Mouse (Mus musculus): ENCODE measurements around the gene Klk1b27.
"Not testable (repeated sequence)": the region's sequence is repeated elsewhere in the genome, so short reads cannot be mapped to it uniquely, and the experiment has no call there.

The Klk1b27 gene

DNA sequence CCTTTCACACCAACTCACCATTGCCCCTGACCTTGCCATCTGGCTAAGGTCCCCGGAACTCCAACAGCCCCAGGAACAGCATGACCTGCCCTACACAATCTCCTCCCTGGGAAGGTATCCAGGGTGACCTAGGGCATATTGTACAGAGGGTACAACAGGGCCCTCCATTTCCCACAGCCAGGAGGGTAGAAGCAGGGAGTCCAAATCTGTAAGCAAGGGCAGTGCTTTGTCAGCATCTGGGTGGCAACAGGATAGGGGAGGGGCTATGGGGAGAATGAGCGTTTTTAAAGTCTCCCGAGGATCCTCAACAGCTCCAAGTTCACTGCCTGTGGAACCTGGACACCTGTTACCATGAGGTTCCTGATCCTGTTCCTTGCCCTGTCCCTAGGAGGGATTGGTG lies at the start of gene Klk1b27:
Gene Klk1b27, plus strand, starts transcription at position 301 of the 400 bp plus-strand sequence.
- in situ Hi-C loops (cut with MboI, MseI): loop anchor here (10.0 kb wide), 1 partner anchor 143 kb away; the partner anchor contains the start of gene Klk1b3

DNA sequence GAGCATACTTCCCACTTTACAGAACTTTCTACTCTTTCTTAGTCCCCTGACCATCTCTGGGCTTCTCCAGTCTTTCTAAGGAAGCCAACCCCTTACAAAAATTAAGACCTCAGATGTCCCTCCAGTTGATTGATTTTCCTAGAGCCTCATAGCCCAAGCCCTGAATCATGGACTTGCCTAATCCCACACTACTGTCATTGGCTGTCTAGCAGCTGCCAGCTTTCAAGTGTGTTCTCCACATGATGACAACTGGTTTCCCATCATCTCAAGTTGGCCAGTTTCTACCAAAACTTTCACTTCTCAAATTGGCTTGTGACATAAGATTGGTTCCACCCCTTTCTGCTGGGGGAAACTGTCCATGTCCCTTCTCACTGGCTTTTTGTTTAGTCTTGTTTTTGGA lies 47.2 kb upstream of the Klk1b27 start:
- in situ Hi-C loops (cut with MboI, MseI): no loop called here

DNA sequence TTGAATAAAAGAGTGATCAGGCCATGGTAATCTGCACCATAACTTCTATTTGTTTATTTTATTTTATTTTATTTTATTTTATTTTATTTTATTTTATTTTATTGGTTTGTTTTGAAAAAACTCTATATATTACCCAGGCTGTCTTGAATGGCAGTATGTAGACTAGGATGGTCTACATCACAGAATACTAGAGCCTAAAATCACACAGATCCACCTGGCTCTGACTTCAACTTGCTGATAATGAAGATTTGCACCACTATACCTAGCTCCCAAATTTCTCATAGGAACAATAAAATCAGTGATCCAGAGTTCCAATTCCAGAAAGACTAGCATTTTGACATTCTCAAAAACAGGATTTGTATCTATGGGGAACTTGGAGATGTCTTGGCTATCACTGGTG lies 40.2 kb upstream of the Klk1b27 start, which contains the start of gene Klk1b26:
Gene Klk1b26, plus strand, starts transcription at position 301 of the 400 bp plus-strand sequence.
- in situ Hi-C loops (cut with MboI, MseI): not testable (repeated sequence)

DNA sequence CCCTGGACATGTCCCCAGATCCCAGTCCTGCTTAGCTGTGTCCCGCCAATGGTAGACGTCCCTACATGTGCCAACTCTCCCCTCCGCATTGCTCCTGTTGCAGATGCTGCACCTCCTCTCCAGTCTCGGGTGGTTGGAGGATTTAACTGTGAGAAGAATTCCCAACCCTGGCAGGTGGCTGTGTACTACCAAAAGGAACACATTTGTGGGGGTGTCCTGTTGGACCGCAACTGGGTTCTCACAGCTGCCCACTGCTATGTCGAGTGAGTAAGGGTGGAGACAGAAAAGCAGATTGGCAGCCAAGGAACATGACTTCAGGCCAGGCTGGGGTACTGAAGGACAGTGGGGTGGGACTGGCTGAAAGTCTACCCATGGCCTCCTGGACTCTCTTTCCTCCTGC lies 37.4 kb upstream of the Klk1b27 start:
- in situ Hi-C loops (cut with MboI, MseI): not testable (repeated sequence)

DNA sequence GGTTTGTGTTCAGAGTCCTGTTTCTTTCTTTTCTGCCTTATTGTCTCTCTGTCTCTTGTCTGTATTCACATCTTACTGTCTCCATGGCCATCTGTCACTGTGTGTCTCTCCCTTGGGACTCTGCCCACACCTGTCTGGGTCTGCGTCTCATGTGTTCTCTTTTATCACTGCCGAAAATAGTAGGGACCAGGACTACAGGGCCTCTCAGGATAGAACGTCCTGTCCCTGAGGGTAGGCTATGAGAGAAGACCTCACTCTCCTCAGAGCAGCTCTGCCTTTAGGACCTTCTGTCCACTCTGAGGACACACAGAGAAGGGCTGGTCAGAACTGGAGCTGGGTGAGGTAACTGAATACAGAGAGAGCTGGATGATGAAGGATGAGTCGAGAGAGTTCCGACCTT lies 37.0 kb upstream of the Klk1b27 start:
- in situ Hi-C loops (cut with MboI, MseI): no loop called here

DNA sequence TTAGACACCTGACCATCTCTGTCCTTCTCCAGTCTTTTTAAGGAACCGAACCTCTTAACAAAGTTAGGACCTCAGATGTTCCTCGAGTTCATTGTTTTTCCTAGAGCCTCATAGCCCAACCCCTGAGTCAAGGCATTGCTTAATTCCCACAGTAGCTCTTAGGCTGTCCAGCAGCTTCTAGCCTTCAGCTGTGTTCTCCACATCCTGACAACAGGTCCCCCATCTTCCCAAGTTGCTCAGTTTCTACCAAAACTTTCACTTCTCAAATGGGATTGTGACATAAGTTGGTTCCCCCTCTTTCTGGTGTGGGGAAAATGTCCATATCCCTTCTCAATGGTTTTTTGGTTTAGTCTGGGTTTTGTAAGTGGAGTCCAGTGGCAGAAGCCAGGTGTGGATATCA lies 20.0 kb downstream of the Klk1b27 start:
- in situ Hi-C loops (cut with MboI, MseI): no loop called here

DNA sequence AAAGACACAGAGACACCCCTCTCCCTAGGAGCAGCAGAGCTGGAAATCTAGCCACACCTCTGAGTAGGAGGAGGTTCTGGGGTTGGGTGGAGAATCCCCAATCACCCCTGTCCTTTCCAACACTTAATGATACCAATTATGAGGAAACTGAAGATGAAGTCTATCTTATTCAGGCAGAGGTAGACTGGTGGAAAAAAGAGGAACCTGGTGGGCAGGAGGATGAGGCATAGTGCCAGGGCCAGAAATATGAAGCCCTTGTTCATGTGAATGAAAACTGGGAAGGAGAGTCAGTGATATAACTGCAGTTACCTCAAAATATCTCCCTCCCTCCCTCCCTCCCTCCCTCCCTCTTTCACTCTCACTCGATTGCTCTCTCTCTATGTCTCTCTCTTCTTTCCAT lies 25.6 kb downstream of the Klk1b27 start:
- in situ Hi-C loops (cut with MboI, MseI): no loop called here

DNA sequence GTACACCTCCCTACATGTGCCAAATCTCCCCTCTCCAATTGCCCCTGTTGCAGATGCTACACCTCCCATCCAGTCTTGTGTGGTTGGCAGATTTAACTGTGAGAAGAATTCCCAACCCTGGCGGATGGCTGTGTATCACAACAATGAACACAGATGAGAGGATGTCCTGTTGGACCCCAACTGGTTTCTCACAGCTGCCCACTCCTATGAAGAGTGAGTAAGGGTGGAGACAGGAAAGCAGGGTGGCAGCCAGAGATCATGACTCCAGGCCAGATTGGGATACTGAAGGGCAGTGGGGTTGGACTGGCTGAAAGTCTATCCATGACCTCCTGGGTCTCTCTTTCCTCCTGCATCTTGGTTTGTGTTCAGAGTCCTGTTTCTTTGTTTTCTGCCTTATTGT lies 44.0 kb downstream of the Klk1b27 start:
- in situ Hi-C loops (cut with MboI, MseI): no loop called here

DNA sequence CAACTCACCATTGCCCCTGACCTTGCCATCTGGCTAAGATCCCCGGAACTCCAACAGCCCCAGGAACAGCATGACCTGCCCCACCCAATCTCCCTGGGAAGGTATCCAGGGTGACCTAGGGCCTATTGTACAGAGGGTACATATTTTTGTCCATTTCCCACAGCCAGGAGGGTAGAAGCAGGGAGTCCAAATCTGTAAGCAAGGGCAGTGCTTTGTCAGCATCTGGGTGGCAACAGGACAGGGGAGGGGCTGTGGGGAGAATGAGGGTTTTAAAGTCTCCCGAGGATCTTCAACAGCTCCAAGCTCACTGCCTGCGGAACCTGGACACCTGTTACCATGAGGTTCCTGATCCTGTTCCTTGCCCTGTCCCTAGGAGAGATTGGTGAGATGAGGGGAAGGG lies 49.9 kb downstream of the Klk1b27 start, which contains the start of gene Klk1b21:
Gene Klk1b21, plus strand, starts transcription at position 301 of the 400 bp plus-strand sequence.
- in situ Hi-C loops (cut with MboI, MseI): not testable (repeated sequence)
